Mouse (Mus musculus) macrophage (primary cell): ENCODE data around the gene Nat8f2. TPM values are rescaled to one million over a fixed set of nuclear protein-coding genes. Genes with fewer than 3 reads are reported as not detected.
"Not testable (repeated sequence)": the region's sequence is repeated elsewhere in the genome, so short reads cannot be mapped to it uniquely, and the experiment has no call there.

ENCODE experiments used
- H3K27ac ChIP-seq: fragments of 350-480 bp; formaldehyde crosslinking; 2 replicates; pipeline ENCODE4 v1.9.0; 2021
- H3K36me3 ChIP-seq: fragments of 350-480 bp; formaldehyde crosslinking; 2 replicates; pipeline ENCODE4 v1.9.0; 2021; ENCODE audit errors: inconsistent target
- H3K4me3 ChIP-seq: fragments of 350-480 bp; formaldehyde crosslinking; 2 replicates; pipeline ENCODE4 v1.9.0; 2021; ENCODE audit errors: inconsistent target
- H3K79me2 ChIP-seq: fragments of 350-480 bp; formaldehyde crosslinking; 2 replicates; pipeline ENCODE4 v1.9.0; 2021; ENCODE audit errors: inconsistent target
- WGBS: methylation state at CpG from one replicate; pipeline ENCODE4 v1.1.7; 2026; ENCODE audit warnings: inconsistent platforms; ENCODE audit not compliant: missing documents; 5-methylcytosine and 5-hydroxymethylcytosine counted together
- polyA plus RNA-seq: library from polyadenylated mRNA; stranded (reverse); fragments of 250-400 nt; gene quantifications from 3 replicates; pipeline ENCODE4 v1.2.4, GENCODE M21; 2018; ENCODE audit warnings: inconsistent platforms

Gene Nat8f2
- polyA plus RNA-seq, 1 experiment from 2014 or later, result not detected

GRCm38 (mm10) chr6:85848140-85848539 lies 20.8 kb downstream of the Nat8f2 start:
- Histone ChIP-seq H3K79me2 (no peaks in the 10 kb centered on the region), H3K4me3 (no peak overlapping the region), H3K36me3 (no peaks in the 10 kb centered on the region), H3K27ac (no peak overlapping the region)
- 88% methylated on average over 4 of the region's 4 CpGs for WGBS

GRCm38 (mm10) chr6:85846921-85847320 lies 22.0 kb downstream of the Nat8f2 start:
- Histone ChIP-seq H3K4me3 (no peak overlapping the region), H3K36me3 (no peaks in the 10 kb centered on the region), H3K27ac (no peak overlapping the region), H3K79me2 (no peaks in the 10 kb centered on the region)
- 55% methylated on average over 1 of the region's 1 CpGs for WGBS

GRCm38 (mm10) chr6:85843677-85844458 lies 25.1 kb downstream of the Nat8f2 start:
- not testable (repeated sequence) for H3K27ac ChIP-seq, H3K36me3 ChIP-seq, H3K79me2 ChIP-seq, H3K4me3 ChIP-seq
- whole genome bisulfite sequencing, result 93% methylated on average over 17 of the region's 25 CpGs

- Histone ChIP-seq H3K79me2 (no peaks in the 10 kb centered on the region), H3K27ac (no peak overlapping the region), H3K4me3 (no peak overlapping the region), H3K36me3 (no peaks in the 10 kb centered on the region)
- WGBS, result 68% methylated on average over 3 of the region's 4 CpGs
Observed at GRCm38 (mm10) chr6:85839982-85840381, 29.0 kb downstream of the Nat8f2 start.

GRCm38 (mm10) chr6:85838674-85839073 lies 30.3 kb downstream of the Nat8f2 start:
- Histone ChIP-seq H3K79me2 (no peaks in the 10 kb centered on the region), H3K36me3 (no peaks in the 10 kb centered on the region), H3K4me3 (no peak overlapping the region), H3K27ac (no peak overlapping the region)
- WGBS, result 88% methylated on average over 7 of the region's 8 CpGs

- 19% methylated on average over 5 of the region's 12 CpGs for WGBS
- H3K27ac ChIP-seq, H3K79me2 ChIP-seq, H3K36me3 ChIP-seq, H3K4me3 ChIP-seq: not testable (repeated sequence)
Observed at GRCm38 (mm10) chr6:85837307-85837706, 31.7 kb downstream of the Nat8f2 start.

GRCm38 (mm10) chr6:85836827-85837226 lies 32.1 kb downstream of the Nat8f2 start:
- 47% methylated on average over 2 of the region's 9 CpGs for WGBS
- H3K4me3 ChIP-seq, H3K36me3 ChIP-seq, H3K79me2 ChIP-seq, H3K27ac ChIP-seq: not testable (repeated sequence)

- 77% methylated on average over 4 of the region's 5 CpGs for WGBS
- not testable (repeated sequence) for H3K36me3 ChIP-seq, H3K27ac ChIP-seq, H3K79me2 ChIP-seq, H3K4me3 ChIP-seq
Observed at GRCm38 (mm10) chr6:85836098-85836497, 32.9 kb downstream of the Nat8f2 start.

GRCm38 (mm10) chr6:85835104-85835503 lies 33.9 kb downstream of the Nat8f2 start:
- H3K4me3 ChIP-seq, H3K27ac ChIP-seq, H3K36me3 ChIP-seq, H3K79me2 ChIP-seq: not testable (repeated sequence)
- WGBS, result 100% methylated on average over 1 of the region's 2 CpGs

- not testable (repeated sequence) for H3K36me3 ChIP-seq, H3K27ac ChIP-seq, H3K79me2 ChIP-seq, H3K4me3 ChIP-seq
Observed at GRCm38 (mm10) chr6:85834504-85835100, 34.4 kb downstream of the Nat8f2 start.

GRCm38 (mm10) chr6:85831796-85832321 lies 37.1 kb downstream of the Nat8f2 start, which contains the start of gene Nat8:
TSS of gene Nat8 (minus strand) at chr6:85832082.
- WGBS, result 81% methylated on average over 7 of the region's 7 CpGs
- no peak within 1 kb of the TSS for H3K27ac ChIP-seq
- H3K36me3 ChIP-seq, result no peaks in the 10 kb centered on the region
- H3K4me3 ChIP-seq, result no peak within 1 kb of the TSS
- no peaks in the 10 kb centered on the region for H3K79me2 ChIP-seq

- WGBS, result 100% methylated on average over 1 of the region's 1 CpGs
- H3K36me3 ChIP-seq, result no peaks in the 10 kb centered on the region
- H3K79me2 ChIP-seq, result no peaks in the 10 kb centered on the region
- H3K27ac ChIP-seq, result no peak overlapping the region
- H3K4me3 ChIP-seq, result no peak overlapping the region
Observed at GRCm38 (mm10) chr6:85829462-85829861, 39.5 kb downstream of the Nat8f2 start.

GRCm38 (mm10) chr6:85825886-85826285 lies 43.1 kb downstream of the Nat8f2 start:
- Histone ChIP-seq H3K27ac (no peak overlapping the region), H3K4me3 (no peak overlapping the region), H3K79me2 (no peaks in the 10 kb centered on the region), H3K36me3 (no peaks in the 10 kb centered on the region)
- 82% methylated on average over 2 of the region's 2 CpGs for WGBS

- Histone ChIP-seq H3K79me2 (no peaks in the 10 kb centered on the region), H3K27ac (no peak overlapping the region), H3K36me3 (no peaks in the 10 kb centered on the region), H3K4me3 (no peak overlapping the region)
- WGBS, result 89% methylated on average over 1 of the region's 1 CpGs
Observed at GRCm38 (mm10) chr6:85823382-85824090, 45.4 kb downstream of the Nat8f2 start.

- WGBS, result 85% methylated on average over 4 of the region's 4 CpGs
- Histone ChIP-seq H3K27ac (no peak overlapping the region), H3K4me3 (no peak overlapping the region), H3K79me2 (no peaks in the 10 kb centered on the region), H3K36me3 (no peaks in the 10 kb centered on the region)
Observed at GRCm38 (mm10) chr6:85822286-85822685, 46.7 kb downstream of the Nat8f2 start.
